Mouse (Mus musculus) ES-Bruce4 (cell line): Measurements from ENCODE around the gene Cyp1a2.

Experiments
- CTCF ChIP-seq: IDR thresholded peaks from one replicate; pipeline ENCODE4 v1.8.1; 2011; ENCODE audit warnings: low read depth, low read length
- EP300 ChIP-seq: IDR thresholded peaks from 2 replicates; pipeline ENCODE4 v1.6.1; 2011; ENCODE audit warnings: low read depth, low read length; ENCODE audit not compliant: insufficient read depth
- POLR2A ChIP-seq: IDR thresholded peaks from one replicate; pipeline ENCODE4 v1.8.1; 2011; ENCODE audit warnings: low read length; ENCODE audit not compliant: insufficient read depth

GRCm38 (mm10) chr9:57723315-57723715 is 39.8 kb upstream of the Cyp1a2 start:
- no peak for TF ChIP-seq POLR2A
- no peak for TF ChIP-seq CTCF
- TF ChIP-seq EP300: no peak
